Mouse (Mus musculus) hindbrain, embryonic 15.5 days (tissue): ENCODE results near the gene Hsd11b1. TPM values are rescaled to one million over a fixed set of nuclear protein-coding genes. Genes with fewer than 3 reads are reported as not detected.
"Not testable (repeated sequence)": the region's sequence is repeated elsewhere in the genome, so short reads cannot be mapped to it uniquely, and the experiment has no call there.

ENCODE experiments used
- ATAC-seq: fragments of 200-750 bp; cut with Nextera tagmentation; 2 replicates; pipeline ENCODE4 v1.8.0; 2017; ENCODE audit warnings: low read depth, moderate number of reproducible peaks, moderate TSS enrichment; ENCODE audit not compliant: low FRiP score
- H3K27ac ChIP-seq: fragments of 300-500 bp; sonication (generic); replicated peaks from 2 replicates; pipeline ENCODE4 v1.5.1; 2015; ENCODE audit warnings: mild to moderate bottlenecking, inconsistent platforms
- H3K27me3 ChIP-seq: fragments of 300-500 bp; sonication (generic); 2 replicates; pipeline ENCODE4 v1.6.1; 2015; ENCODE audit warnings: control low read depth, inconsistent platforms
- H3K36me3 ChIP-seq: fragments of 300-500 bp; sonication (generic); 2 replicates; pipeline ENCODE4 v1.6.1; 2015; ENCODE audit warnings: control low read depth, inconsistent platforms
- H3K4me1 ChIP-seq: fragments of 300-500 bp; sonication (generic); replicated peaks from 2 replicates; pipeline ENCODE4 v1.6.1; 2015; ENCODE audit warnings: control low read depth, inconsistent platforms
- H3K4me2 ChIP-seq: fragments of 300-500 bp; sonication (generic); 2 replicates; pipeline ENCODE4 v1.6.1; 2015; ENCODE audit warnings: moderate library complexity, mild to moderate bottlenecking, inconsistent platforms
- H3K4me3 ChIP-seq: fragments of 300-500 bp; sonication (generic); 2 replicates; pipeline ENCODE4 v1.5.1; 2015; ENCODE audit warnings: mild to moderate bottlenecking, inconsistent platforms
- H3K9ac ChIP-seq: fragments of 300-500 bp; sonication (generic); 2 replicates; pipeline ENCODE4 v1.6.1; 2015; ENCODE audit warnings: inconsistent platforms
- H3K9me3 ChIP-seq: fragments of 300-500 bp; sonication (generic); 2 replicates; pipeline ENCODE4 v1.6.1; 2016; ENCODE audit warnings: control low read depth, inconsistent platforms
- WGBS: fragments of 180-500 bp; shearing (Covaris S2); methylation state at CpG from one replicate; pipeline ENCODE4 v1.1.7; 2015; 5-methylcytosine and 5-hydroxymethylcytosine counted together
- polyA plus RNA-seq: library from polyadenylated mRNA; unstranded; fragments of >200 nt; fragmentation: Nextera tagmentation; extraction: Ambion mirVana; gene quantifications from 2 replicates; pipeline ENCODE4 v1.2.1, GENCODE M21; 2015

The Hsd11b1 gene
- polyA plus RNA-seq, 1 experiment from 2014 or later: 0.40 TPM

DNA sequence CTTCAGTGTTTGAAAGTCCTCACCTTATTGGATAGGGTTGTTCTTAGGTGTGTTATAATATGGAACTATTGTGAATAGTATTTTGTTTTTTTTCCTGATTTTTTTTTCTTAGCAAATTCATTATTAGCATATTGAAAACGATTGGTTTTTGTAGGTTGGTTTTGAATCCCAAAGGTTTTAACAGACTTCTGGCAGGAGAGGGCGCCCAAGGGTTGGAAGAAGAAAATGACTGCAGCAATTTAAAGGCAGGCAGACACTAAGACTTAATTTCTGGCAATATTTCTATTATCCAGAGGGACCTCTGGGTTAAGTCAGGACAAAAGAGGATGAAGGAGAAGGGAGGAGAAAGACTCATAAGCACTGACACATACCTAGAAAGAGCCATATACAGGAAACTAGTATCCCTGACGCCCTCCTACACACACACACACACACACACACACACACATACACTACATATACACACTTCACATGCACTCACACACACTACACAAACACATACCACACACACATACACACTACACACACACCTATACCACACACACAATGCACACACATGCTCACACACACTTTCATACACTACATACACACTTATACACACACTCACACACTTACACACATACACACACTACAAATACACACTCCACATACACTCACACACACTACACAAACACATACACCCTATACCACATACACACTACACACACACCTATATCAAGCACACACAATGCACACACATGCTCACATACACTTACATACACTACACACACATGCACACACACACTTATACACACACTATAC is 8.2 kb downstream of the Hsd11b1 start:
- Histone ChIP-seq H3K27me3 (no peaks in the 10 kb centered on the region), H3K4me1 (peaks cover 5% of the 10 kb centered on the region; the same call in 1 of the 2 replicates), H3K36me3 (no peaks in the 10 kb centered on the region), H3K4me2 (no peak overlapping the region), H3K27ac (no peak overlapping the region), H3K9ac (no peak overlapping the region), H3K4me3 (no peak overlapping the region), H3K9me3 (no peaks in the 10 kb centered on the region)
- peak; percentile 61; the same call in 1 of the 2 replicates for ATAC-seq
- WGBS: 30% methylated on average over 3 of the region's 3 CpGs

- Histone ChIP-seq H3K9me3 (no peaks in the 10 kb centered on the region), H3K9ac (no peak overlapping the region), H3K4me1 (peaks cover 5% of the 10 kb centered on the region; the same call in 1 of the 2 replicates), H3K27ac (no peak overlapping the region), H3K27me3 (no peaks in the 10 kb centered on the region), H3K4me3 (no peak overlapping the region), H3K36me3 (no peaks in the 10 kb centered on the region), H3K4me2 (no peak overlapping the region)
- no peak for ATAC-seq
- WGBS: 66% methylated on average over 8 of the region's 8 CpGs
Observed at GRCm38 (mm10) chr1:193255032-193255431, 8.8 kb downstream of the Hsd11b1 start.

DNA sequence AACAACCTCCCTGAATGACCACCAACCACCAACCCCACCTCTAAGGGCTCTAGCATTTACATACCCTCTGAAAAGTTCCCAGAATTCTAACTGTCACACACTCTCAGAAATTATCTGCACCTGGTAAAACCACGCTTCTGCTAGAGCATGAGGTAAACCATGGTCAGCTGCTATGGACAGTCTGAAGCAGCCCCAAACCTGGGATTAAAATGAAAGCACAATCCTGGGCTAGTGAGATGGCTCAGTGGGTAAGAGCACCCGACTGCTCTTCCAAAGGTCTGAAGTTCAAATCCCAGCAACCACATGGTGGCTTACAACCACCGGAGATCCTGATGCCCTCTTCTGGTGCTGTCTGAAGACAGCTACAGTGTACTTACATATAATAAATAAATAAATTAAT is 10.0 kb downstream of the Hsd11b1 start:
- H3K9me3 ChIP-seq, H3K36me3 ChIP-seq, H3K4me2 ChIP-seq, ATAC-seq, H3K9ac ChIP-seq, H3K27ac ChIP-seq, H3K4me3 ChIP-seq, H3K4me1 ChIP-seq, H3K27me3 ChIP-seq: not testable (repeated sequence)
- 74% methylated on average over 3 of the region's 3 CpGs for WGBS

DNA sequence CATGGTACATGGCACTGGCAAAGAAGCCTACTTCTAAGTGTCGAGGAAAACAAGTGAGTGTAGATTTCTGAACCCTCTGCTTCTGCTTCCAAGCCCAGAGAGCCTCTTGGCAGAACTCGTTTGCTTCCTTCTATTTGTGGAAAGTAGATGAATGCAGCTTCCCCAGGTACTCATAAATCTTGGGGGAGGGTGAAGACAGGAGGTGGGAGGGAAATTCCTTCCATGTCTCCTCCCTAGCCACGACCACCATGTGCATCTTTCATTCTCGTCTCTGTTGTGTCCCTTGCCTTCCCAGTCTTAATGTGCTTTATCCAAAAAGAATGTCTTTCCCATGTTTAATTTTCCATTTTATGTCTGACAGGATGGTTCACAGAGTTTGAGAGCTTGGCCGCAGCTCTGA is 11.3 kb downstream of the Hsd11b1 start:
- Histone ChIP-seq H3K9me3 (no peaks in the 10 kb centered on the region), H3K9ac (no peak overlapping the region), H3K4me1 (peaks cover 5% of the 10 kb centered on the region; the same call in 1 of the 2 replicates), H3K4me3 (no peak overlapping the region), H3K36me3 (no peaks in the 10 kb centered on the region), H3K27ac (no peak overlapping the region), H3K27me3 (no peaks in the 10 kb centered on the region), H3K4me2 (no peak overlapping the region)
- 44% methylated on average over 5 of the region's 5 CpGs for WGBS
- no peak for ATAC-seq

DNA sequence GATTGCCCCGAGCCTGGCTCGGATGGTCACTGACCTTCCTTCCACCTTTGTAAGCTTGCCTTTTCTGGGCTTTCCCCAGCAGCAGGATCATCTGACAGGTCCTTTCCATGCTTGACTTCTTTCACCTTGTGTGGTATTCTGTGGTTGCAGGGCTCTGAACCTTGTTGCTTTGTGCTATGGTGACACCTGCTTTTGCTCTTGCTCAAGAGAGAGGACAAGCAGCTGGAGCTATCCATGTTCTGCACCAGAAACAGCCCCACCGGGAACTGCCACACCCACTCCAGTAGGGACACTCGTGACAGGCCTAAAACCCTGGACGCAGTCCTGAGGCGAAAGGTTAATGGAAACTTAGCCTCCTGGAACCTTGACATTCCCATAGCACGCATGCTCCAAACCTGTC is 12.5 kb downstream of the Hsd11b1 start:
- Histone ChIP-seq H3K4me3 (no peak overlapping the region), H3K4me2 (no peak overlapping the region), H3K27ac (no peak overlapping the region), H3K4me1 (peaks cover 5% of the 10 kb centered on the region; the same call in 1 of the 2 replicates), H3K36me3 (no peaks in the 10 kb centered on the region), H3K9me3 (no peaks in the 10 kb centered on the region), H3K9ac (no peak overlapping the region), H3K27me3 (no peaks in the 10 kb centered on the region)
- WGBS: 86% methylated on average over 7 of the region's 7 CpGs
- no peak for ATAC-seq

DNA sequence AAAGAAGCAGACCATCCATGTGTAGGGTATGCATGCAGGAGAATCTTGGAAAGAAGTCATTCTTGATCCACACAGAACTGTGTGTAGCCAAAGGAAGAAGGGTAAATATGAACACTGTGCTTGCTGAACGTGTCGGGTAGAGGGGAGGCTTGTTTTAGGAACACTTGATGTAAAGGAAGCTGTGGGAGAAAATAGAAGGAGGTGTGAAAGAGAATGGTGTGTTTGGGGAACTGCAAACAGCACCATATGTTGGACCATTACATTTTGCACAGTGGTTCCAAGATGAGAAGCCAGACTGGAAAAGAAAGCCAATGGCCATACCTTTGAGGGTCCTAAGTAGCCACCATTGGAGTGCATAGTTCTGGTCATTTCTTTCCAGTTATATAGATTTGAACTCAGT is 13.8 kb downstream of the Hsd11b1 start:
- Histone ChIP-seq H3K36me3 (no peaks in the 10 kb centered on the region), H3K27me3 (no peaks in the 10 kb centered on the region), H3K9me3 (no peaks in the 10 kb centered on the region), H3K27ac (no peak overlapping the region), H3K9ac (no peak overlapping the region), H3K4me3 (no peak overlapping the region), H3K4me1 (no peaks in the 10 kb centered on the region), H3K4me2 (no peak overlapping the region)
- 86% methylated on average over 2 of the region's 2 CpGs for WGBS
- no peak for ATAC-seq

GRCm38 (mm10) chr1:193244235-193244634 is 19.6 kb downstream of the Hsd11b1 start:
- 76% methylated on average over 6 of the region's 6 CpGs for whole genome bisulfite sequencing
- Histone ChIP-seq H3K9me3 (no peaks in the 10 kb centered on the region), H3K4me1 (no peaks in the 10 kb centered on the region), H3K9ac (no peak overlapping the region), H3K27ac (no peak overlapping the region), H3K4me2 (no peak overlapping the region), H3K4me3 (no peak overlapping the region), H3K27me3 (no peaks in the 10 kb centered on the region), H3K36me3 (no peaks in the 10 kb centered on the region)
- ATAC-seq: no peak

DNA sequence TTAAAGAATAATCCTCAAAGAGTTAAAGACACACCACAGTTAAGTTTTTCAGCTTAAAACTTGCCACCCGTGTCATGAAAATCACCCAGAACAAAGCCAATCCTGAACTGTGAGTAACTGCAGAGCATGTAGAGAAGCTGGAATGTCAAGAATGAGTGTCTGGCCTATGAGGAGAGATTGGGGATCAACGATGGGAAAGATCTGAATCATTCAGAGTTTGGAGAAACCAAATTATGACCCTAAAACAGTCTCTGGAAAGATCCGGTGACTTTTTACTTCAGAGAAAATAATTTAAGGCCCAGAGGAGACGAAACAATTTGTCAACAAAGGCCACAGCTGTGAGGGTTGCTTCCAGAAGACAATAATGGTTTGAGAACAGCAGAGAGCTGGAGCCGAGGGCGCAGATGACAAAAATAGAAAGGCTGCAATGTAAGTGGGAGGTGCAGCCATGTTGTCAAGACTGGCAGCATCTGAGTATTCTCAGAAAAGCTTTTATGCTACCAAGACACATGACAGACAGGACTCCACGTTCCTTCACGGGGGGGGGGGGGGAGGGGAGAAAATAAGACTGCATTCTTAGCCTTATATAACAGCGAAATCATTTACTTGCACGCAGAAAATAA is 20.2 kb downstream of the Hsd11b1 start:
- Histone ChIP-seq H3K9ac (no peak overlapping the region), H3K9me3 (no peaks in the 10 kb centered on the region), H3K4me2 (no peak overlapping the region), H3K4me3 (no peak overlapping the region), H3K36me3 (no peaks in the 10 kb centered on the region), H3K27ac (no peak overlapping the region), H3K27me3 (no peaks in the 10 kb centered on the region), H3K4me1 (no peaks in the 10 kb centered on the region)
- ATAC-seq: no peak
- 47% methylated on average over 10 of the region's 10 CpGs for WGBS

DNA sequence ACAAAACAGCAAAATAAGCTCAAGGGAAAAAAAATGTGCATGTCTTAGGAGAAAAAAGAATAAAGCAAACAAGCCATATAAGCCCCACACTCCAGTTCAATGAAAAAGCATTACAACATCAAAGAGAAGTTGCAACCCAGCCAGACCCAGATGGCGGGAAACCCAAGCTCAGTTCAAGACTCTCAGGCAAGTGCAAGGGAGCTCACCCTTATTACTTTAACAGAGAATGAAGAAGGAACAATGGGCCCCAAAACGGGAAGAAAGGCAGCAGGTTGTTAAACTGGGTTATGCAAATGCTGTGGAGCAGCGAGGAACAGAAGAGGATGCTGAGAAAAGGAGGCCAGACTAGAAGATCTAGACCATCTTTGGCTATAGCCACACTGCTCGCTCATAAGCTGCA is 21.0 kb downstream of the Hsd11b1 start:
- Histone ChIP-seq H3K27me3 (no peaks in the 10 kb centered on the region), H3K9me3 (no peaks in the 10 kb centered on the region), H3K4me2 (no peak overlapping the region), H3K27ac (no peak overlapping the region), H3K4me3 (no peak overlapping the region), H3K36me3 (no peaks in the 10 kb centered on the region), H3K4me1 (no peaks in the 10 kb centered on the region), H3K9ac (no peak overlapping the region)
- ATAC-seq: no peak
- WGBS: 53% methylated on average over 4 of the region's 4 CpGs

DNA sequence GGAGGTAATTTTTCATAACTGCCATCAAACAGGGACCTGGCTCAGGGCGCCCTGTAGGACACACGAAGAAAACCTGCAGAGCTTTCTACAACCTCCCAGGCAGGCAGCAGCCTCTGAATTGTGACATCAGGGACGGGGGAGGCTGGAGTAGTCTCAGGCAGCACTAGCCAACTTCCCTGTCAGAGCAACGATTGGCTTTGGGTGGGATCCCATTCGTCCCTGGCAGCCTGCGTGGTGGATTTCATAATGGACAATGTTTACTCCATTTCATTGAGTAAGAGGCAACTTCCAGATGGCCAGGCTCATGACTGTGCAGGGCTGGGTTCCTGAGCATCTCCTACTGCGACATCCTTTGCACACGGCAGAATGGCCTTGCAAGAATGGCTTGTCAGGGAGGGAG is 21.6 kb downstream of the Hsd11b1 start:
- no peaks in the 10 kb centered on the region for H3K4me1 ChIP-seq
- H3K27ac ChIP-seq: no peak overlapping the region
- ATAC-seq: no peak
- H3K9ac ChIP-seq: no peak overlapping the region
- H3K36me3 ChIP-seq: no peaks in the 10 kb centered on the region
- no peaks in the 10 kb centered on the region for H3K27me3 ChIP-seq
- no peaks in the 10 kb centered on the region for H3K9me3 ChIP-seq
- no peak overlapping the region for H3K4me3 ChIP-seq
- H3K4me2 ChIP-seq: no peak overlapping the region
- WGBS: 75% methylated on average over 8 of the region's 8 CpGs

GRCm38 (mm10) chr1:193241436-193241835 is 22.4 kb downstream of the Hsd11b1 start:
- ATAC-seq: no peak
- Histone ChIP-seq H3K9ac (no peak overlapping the region), H3K36me3 (no peaks in the 10 kb centered on the region), H3K27me3 (no peaks in the 10 kb centered on the region), H3K27ac (no peak overlapping the region), H3K4me3 (no peak overlapping the region), H3K9me3 (no peaks in the 10 kb centered on the region), H3K4me2 (no peak overlapping the region), H3K4me1 (no peaks in the 10 kb centered on the region)
- 93% methylated on average over 4 of the region's 4 CpGs for WGBS

DNA sequence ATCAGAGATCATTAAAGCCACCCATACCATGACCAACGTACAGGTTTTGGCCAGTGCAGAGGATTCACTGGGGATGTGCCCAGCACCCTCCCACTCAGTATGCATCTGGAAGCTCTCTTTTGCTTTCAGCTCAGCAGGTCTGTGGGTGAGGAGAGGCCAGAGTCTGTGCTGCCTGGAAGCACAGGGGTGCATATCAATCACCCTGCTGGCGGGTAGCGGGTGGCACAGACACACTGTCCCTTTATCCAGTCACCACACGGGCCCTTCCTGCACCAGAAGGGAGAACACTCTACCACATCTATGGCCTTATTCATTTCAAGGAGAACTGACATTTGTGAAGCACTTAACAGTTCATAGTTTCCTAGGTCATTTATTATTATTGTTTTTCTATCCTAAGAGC is 25.4 kb downstream of the Hsd11b1 start:
- no peak overlapping the region for H3K27ac ChIP-seq
- H3K4me2 ChIP-seq: no peak overlapping the region
- H3K36me3 ChIP-seq: no peaks in the 10 kb centered on the region
- no peak for ATAC-seq
- no peaks in the 10 kb centered on the region for H3K27me3 ChIP-seq
- H3K4me1 ChIP-seq: no peaks in the 10 kb centered on the region
- H3K4me3 ChIP-seq: no peak overlapping the region
- no peaks in the 10 kb centered on the region for H3K9me3 ChIP-seq
- H3K9ac ChIP-seq: no peak overlapping the region
- 34% methylated on average over 4 of the region's 4 CpGs for WGBS
